Mouse (Mus musculus): ENCODE data around the gene Fkbp6. TPM values are rescaled to one million over a fixed set of nuclear protein-coding genes. Genes with fewer than 3 reads are reported as not detected.
A peak's percentile ranks its signal among the peaks of the same experiment; 100 is the strongest.

Fkbp6 gene
- polyA plus RNA-seq, 1 experiment from 2014 or later = not detected

DNA sequence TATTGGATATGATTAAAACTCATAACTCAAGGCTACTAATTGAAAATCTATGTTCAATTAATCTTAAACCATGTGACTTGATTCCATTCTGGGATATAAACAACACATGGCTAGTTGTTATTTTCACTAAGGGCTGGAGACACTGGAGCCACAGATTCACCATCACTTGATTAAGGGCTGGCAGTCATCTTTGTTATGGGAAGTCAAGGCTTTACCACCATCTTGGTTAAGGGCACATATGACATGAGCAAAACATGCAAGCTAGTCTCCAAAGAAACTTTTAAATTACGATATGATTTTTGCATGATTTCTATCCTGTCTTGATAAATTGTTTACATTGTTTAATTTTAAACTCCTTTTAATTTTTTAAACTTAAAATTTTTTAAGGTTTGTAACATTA is 27.6 kb downstream of the Fkbp6 start:
- H3K36me3 ChIP-seq (ENCODE audit: insufficient read depth, low read length) = no peaks in the 10 kb centered on the region
- no peak for DNase-seq (ENCODE audit: low spot score)
- no peak overlapping the region for H3K27ac ChIP-seq
- 87% methylated on average over 1 of the region's 1 CpGs for WGBS
- H3K4me1 ChIP-seq (replicated peaks; ENCODE audit: insufficient read depth, low read length) = no peaks in the 10 kb centered on the region
- no peaks in the 10 kb centered on the region for H3K9me3 ChIP-seq (replicated peaks; ENCODE audit: low read length)
- H3K27me3 ChIP-seq (ENCODE audit: insufficient read depth, low read length) = no peaks in the 10 kb centered on the region
- no peak for TF ChIP-seq CTCF (IDR thresholded peaks at IDR 0.05; ENCODE audit: low read depth)
- no peak overlapping the region for H3K4me3 ChIP-seq (replicated peaks; ENCODE audit: low read depth, low read length)
- ATAC-seq (replicated peaks; ENCODE audit: low FRiP score, low read depth) = no peak
- no peak overlapping the region for H3K4me2 ChIP-seq (ENCODE audit: low read length)
- no peak overlapping the region for H3K9ac ChIP-seq (ENCODE audit: low read depth, low read length)

DNA sequence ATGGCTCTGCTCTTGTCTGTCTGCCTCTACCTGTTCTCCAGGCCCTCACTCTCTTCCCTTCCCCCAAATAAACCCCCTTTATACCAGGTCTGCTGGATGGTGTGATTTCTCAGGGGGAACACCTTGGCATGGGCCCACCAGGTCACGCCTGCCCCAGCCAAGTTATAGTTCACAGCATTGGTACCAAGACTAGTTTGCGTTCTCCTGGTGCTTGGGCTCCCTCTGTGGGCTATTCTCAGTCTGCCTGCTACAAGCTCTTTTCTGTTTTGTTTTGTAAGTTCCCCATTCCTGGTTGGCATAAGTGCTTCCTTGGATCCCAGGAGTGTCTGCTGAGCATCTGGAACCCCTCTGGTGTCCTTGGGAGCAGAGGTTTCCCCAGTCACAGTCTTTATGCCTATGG is 30.0 kb downstream of the Fkbp6 start:
- WGBS = 66% methylated on average over 2 of the region's 2 CpGs
- no peak for DNase-seq (ENCODE audit: low spot score)
- Histone ChIP-seq H3K36me3 (ENCODE audit: insufficient read depth, low read length) (no peaks in the 10 kb centered on the region), H3K4me2 (ENCODE audit: low read length) (no peak overlapping the region), H3K9me3 (replicated peaks; ENCODE audit: low read length) (no peaks in the 10 kb centered on the region), H3K27me3 (ENCODE audit: insufficient read depth, low read length) (no peaks in the 10 kb centered on the region), H3K4me1 (replicated peaks; ENCODE audit: insufficient read depth, low read length) (no peaks in the 10 kb centered on the region), H3K4me3 (replicated peaks; ENCODE audit: low read depth, low read length) (no peak overlapping the region), H3K9ac (ENCODE audit: low read depth, low read length) (no peak overlapping the region), H3K27ac (no peak overlapping the region)
- no peak for ATAC-seq (replicated peaks; ENCODE audit: low FRiP score, low read depth)
- peak; percentile 41 for TF ChIP-seq CTCF (IDR thresholded peaks at IDR 0.05; ENCODE audit: low read depth)

DNA sequence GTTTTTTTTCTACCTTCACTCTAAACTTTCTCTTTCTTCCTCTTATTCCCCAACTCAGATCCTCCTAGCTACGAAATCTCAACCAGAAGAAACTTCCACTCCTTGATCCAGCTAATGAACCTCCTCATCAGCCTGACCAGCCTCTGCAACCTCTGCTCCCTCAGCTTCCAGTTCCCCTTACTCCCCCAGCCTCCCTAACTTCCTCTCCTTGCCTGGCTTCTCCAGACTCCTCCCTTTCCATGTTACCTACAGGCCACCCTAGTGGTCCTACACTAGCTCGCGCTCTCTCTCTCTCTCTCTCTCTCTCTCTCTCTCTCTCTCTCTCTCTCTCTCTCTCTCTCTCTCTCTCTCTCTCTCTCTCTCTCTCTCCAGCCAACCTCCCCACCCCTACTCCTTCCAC is 33.7 kb downstream of the Fkbp6 start:
- no peak for TF ChIP-seq CTCF (IDR thresholded peaks at IDR 0.05; ENCODE audit: low read depth)
- WGBS = 81% methylated on average over 3 of the region's 3 CpGs

DNA sequence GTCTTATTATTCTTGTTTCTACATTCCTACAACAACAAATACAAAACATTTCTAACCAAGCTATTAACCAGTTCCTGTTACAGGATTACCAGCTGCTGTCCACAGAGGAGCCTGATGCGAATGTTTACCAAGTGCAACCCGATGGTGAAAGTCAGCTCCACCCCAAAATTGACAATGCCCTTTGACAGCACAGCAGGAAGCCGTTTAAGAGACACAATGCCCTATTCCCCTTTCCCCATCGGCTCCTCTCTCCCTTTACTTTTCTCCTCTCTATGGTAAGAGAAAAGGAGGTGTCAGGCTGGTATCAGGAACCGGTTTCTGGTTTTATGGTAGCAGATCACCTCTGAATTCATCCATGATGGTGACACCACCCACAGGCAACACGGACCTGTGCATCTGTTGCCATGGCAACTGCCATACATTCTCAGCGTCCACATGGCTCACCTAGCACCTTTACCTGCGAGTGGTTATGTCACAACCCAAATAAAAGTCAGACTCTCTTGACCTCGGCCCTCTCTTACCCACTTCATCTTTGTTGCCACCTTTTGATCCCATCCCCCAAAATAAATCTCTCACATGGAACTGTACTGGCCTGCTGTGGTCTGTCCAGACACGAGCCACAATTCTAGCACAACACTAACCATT is 43.4 kb downstream of the Fkbp6 start:
- H3K4me2 ChIP-seq (ENCODE audit: low read length) = no peak overlapping the region
- DNase-seq (ENCODE audit: low spot score) (no peak), ATAC-seq (replicated peaks; ENCODE audit: low FRiP score, low read depth) (no peak)
- no peak overlapping the region for H3K9ac ChIP-seq (ENCODE audit: low read depth, low read length)
- H3K4me3 ChIP-seq (replicated peaks; ENCODE audit: low read depth, low read length) = no peak overlapping the region
- H3K36me3 ChIP-seq (ENCODE audit: insufficient read depth, low read length) = no peaks in the 10 kb centered on the region
- H3K27ac ChIP-seq = no peak overlapping the region
- no peaks in the 10 kb centered on the region for H3K9me3 ChIP-seq (replicated peaks; ENCODE audit: low read length)
- no peaks in the 10 kb centered on the region for H3K4me1 ChIP-seq (replicated peaks; ENCODE audit: insufficient read depth, low read length)
- WGBS = 47% methylated on average over 10 of the region's 10 CpGs
- no peaks in the 10 kb centered on the region for H3K27me3 ChIP-seq (ENCODE audit: insufficient read depth, low read length)
- no peak for TF ChIP-seq CTCF (IDR thresholded peaks at IDR 0.05; ENCODE audit: low read depth)

More for the DNA sequence above, 33.7 kb downstream of the Fkbp6 start:
- H3K36me3 ChIP-seq (ENCODE audit: insufficient read depth, low read length) = no peaks in the 10 kb centered on the region
- no peak overlapping the region for H3K4me2 ChIP-seq (ENCODE audit: low read length)
- H3K9me3 ChIP-seq (replicated peaks; ENCODE audit: low read length) = no peaks in the 10 kb centered on the region
- H3K27me3 ChIP-seq (ENCODE audit: insufficient read depth, low read length) = no peaks in the 10 kb centered on the region
- no peak overlapping the region for H3K4me3 ChIP-seq (replicated peaks; ENCODE audit: low read depth, low read length)
- no peak for ATAC-seq (replicated peaks; ENCODE audit: low FRiP score, low read depth)
- H3K9ac ChIP-seq (ENCODE audit: low read depth, low read length) = no peak overlapping the region
- DNase-seq (ENCODE audit: low spot score) = no peak
- H3K4me1 ChIP-seq (replicated peaks; ENCODE audit: insufficient read depth, low read length) = no peaks in the 10 kb centered on the region
- H3K27ac ChIP-seq = no peak overlapping the region

DNA sequence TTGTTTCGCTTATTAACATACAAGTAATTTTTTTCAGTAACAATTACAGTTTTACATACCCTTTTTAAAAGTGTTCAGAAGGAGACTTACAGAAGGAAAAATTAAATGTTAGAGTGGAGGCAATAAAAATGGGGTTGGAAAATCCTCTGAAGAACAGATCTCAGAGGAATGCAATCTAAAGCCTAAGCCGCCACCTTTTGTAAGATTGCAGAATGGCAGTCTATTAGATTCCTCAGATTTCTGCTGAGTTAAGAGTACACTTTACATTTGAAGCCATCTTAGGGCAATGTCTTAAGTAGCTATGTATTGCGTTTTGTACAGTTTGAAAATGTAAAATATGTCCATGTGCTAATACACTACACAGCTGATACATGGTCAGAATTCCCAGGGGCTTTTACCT is 47.4 kb downstream of the Fkbp6 start:
- peak; percentile 23 for DNase-seq (ENCODE audit: low spot score)
- no peaks in the 10 kb centered on the region for H3K4me1 ChIP-seq (replicated peaks; ENCODE audit: insufficient read depth, low read length)
- TF ChIP-seq CTCF (IDR thresholded peaks at IDR 0.05; ENCODE audit: low read depth) = peak; percentile 36; the same call in 1 of the 2 replicates

DNA sequence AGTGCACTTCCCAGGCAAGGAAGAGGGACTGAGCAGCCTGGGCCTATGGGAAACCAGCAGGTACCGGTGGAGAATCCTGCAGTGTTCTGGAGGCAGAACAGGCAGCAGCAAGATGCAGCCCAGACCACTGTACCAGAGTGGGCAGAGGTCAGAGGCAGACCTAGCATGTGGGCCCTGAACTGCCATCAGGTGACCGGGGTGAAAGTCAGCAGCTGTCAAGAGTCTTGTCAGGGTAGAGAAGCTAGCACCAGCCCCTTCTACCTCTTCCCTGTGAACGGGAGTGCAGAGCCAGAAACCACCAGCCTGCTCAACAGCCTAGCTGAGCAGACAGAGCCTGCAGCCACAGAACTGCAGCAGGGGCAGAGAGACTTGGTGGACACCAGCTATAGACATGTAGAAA is 47.9 kb downstream of the Fkbp6 start:
- DNase-seq (ENCODE audit: low spot score) = no peak
- Histone ChIP-seq H3K4me2 (ENCODE audit: low read length) (no peak overlapping the region), H3K9me3 (replicated peaks; ENCODE audit: low read length) (no peaks in the 10 kb centered on the region), H3K27me3 (ENCODE audit: insufficient read depth, low read length) (no peaks in the 10 kb centered on the region), H3K4me1 (replicated peaks; ENCODE audit: insufficient read depth, low read length) (no peaks in the 10 kb centered on the region), H3K36me3 (ENCODE audit: insufficient read depth, low read length) (no peaks in the 10 kb centered on the region), H3K4me3 (replicated peaks; ENCODE audit: low read depth, low read length) (no peak overlapping the region), H3K27ac (no peak overlapping the region), H3K9ac (ENCODE audit: low read depth, low read length) (no peak overlapping the region)
- no peak for ATAC-seq (replicated peaks; ENCODE audit: low FRiP score, low read depth)
- no peak for TF ChIP-seq CTCF (IDR thresholded peaks at IDR 0.05; ENCODE audit: low read depth)
- 40% methylated on average over 3 of the region's 3 CpGs for whole genome bisulfite sequencing

More for the DNA sequence above, 47.4 kb downstream of the Fkbp6 start:
- H3K36me3 ChIP-seq (ENCODE audit: insufficient read depth, low read length) = no peaks in the 10 kb centered on the region
- H3K4me2 ChIP-seq (ENCODE audit: low read length) = no peak overlapping the region
- no peak overlapping the region for H3K27ac ChIP-seq
- no peak overlapping the region for H3K4me3 ChIP-seq (replicated peaks; ENCODE audit: low read depth, low read length)
- H3K27me3 ChIP-seq (ENCODE audit: insufficient read depth, low read length) = no peaks in the 10 kb centered on the region
- H3K9ac ChIP-seq (ENCODE audit: low read depth, low read length) = no peak overlapping the region
- no peak for ATAC-seq (replicated peaks; ENCODE audit: low FRiP score, low read depth)
- WGBS = 84% methylated on average over 3 of the region's 3 CpGs
- H3K9me3 ChIP-seq (replicated peaks; ENCODE audit: low read length) = no peaks in the 10 kb centered on the region

DNA sequence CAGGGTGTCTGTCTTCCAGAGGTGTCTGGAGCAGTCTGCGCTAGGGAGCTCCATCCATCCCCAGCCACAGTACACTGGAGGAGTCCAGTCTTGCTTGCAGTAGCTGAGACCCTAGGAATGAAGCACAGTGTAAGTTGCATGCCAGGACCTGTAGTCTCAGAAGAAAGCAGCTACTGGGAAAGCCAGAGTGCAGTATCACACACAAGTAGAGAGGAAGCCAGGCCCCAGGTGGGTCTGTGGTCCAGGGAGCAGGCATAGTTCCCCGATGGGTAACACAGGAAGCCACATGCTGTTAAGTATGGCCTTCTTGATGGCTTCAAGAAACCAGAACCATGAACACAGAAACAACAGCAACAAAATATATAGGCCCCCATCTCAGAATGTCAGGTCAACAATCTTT is 57.8 kb downstream of the Fkbp6 start:
- H3K9me3 ChIP-seq (replicated peaks; ENCODE audit: low read length) = no peaks in the 10 kb centered on the region
- H3K27ac ChIP-seq = no peak overlapping the region
- 84% methylated on average over 2 of the region's 2 CpGs for WGBS
- ATAC-seq (replicated peaks; ENCODE audit: low FRiP score, low read depth) (no peak), DNase-seq (ENCODE audit: low spot score) (no peak)
- H3K4me3 ChIP-seq (replicated peaks; ENCODE audit: low read depth, low read length) = no peak overlapping the region
- no peaks in the 10 kb centered on the region for H3K27me3 ChIP-seq (ENCODE audit: insufficient read depth, low read length)
- no peak overlapping the region for H3K9ac ChIP-seq (ENCODE audit: low read depth, low read length)
- no peak overlapping the region for H3K4me2 ChIP-seq (ENCODE audit: low read length)
- no peaks in the 10 kb centered on the region for H3K4me1 ChIP-seq (replicated peaks; ENCODE audit: insufficient read depth, low read length)
- TF ChIP-seq CTCF (IDR thresholded peaks at IDR 0.05; ENCODE audit: low read depth) = no peak
- H3K36me3 ChIP-seq (ENCODE audit: insufficient read depth, low read length) = no peaks in the 10 kb centered on the region
